Mouse (Mus musculus): ENCODE measurements around the gene B4galt2. TPM values are rescaled to one million over a fixed set of nuclear protein-coding genes. Genes with fewer than 3 reads are reported as not detected.

Gene B4galt2
- total and polyA plus RNA-seq, 3 experiments = 0.08 to 0.19 TPM; not detected in 1

GRCm38 (mm10) chr4:117840821-117841220 lies 42.5 kb downstream of the B4galt2 start:
- peaks cover 3% of the 10 kb centered on the region; the same call in 1 of the 2 replicates for H3K79me2 ChIP-seq (ENCODE audit: control insufficient read depth, insufficient read depth, low read length, poor library complexity)
- H3K4me1 ChIP-seq (ENCODE audit: control insufficient read depth in 1 of 2, insufficient read depth in 2 of 2, low read length in 2 of 2) = peaks cover 4 to 15% of the 10 kb centered on the region in 2 experiments
- no peaks in the 10 kb centered on the region for H3K9me3 ChIP-seq (replicated peaks; ENCODE audit: insufficient read depth, low read length)
- no peak overlapping the region for H3K4me3 ChIP-seq (ENCODE audit: control insufficient read depth in 1 of 2, insufficient read depth in 1 of 2, low read depth in 2 of 2, low read length in 2 of 2)
- TF ChIP-seq GATA1 (IDR thresholded peaks at IDR 0.05; ENCODE audit: low read depth, low read length) (no peak), ZMIZ1 (IDR thresholded peaks at IDR 0.05; ENCODE audit: low read depth, low read length) (no peak), CHD1 (IDR thresholded peaks at IDR 0.05; ENCODE audit: low read depth, low read length) (no peak), RAD21 (IDR thresholded peaks at IDR 0.05; ENCODE audit: low read depth, low read length) (no peak), EP300 (IDR thresholded peaks at IDR 0.05; ENCODE audit: low read depth in 1 of 2, low read length in 2 of 2) (no peak), NRF1 (IDR thresholded peaks at IDR 0.05; ENCODE audit: insufficient read depth, low read depth, low read length, poor library complexity, severe bottlenecking) (no peak), ETS1 (IDR thresholded peaks at IDR 0.05; ENCODE audit: low read depth, low read length) (no peak), MEF2A (IDR thresholded peaks at IDR 0.05; ENCODE audit: extremely low read depth, insufficient replicate concordance, low read depth, low read length, poor library complexity, severe bottlenecking) (no peak), GABPA (IDR thresholded peaks at IDR 0.05; ENCODE audit: low read depth, low read length) (no peak), ELF1 (IDR thresholded peaks at IDR 0.05; ENCODE audit: low read depth, low read length) (no peak), SIN3A (IDR thresholded peaks at IDR 0.05; ENCODE audit: low read length) (no peak), POLR2A (IDR thresholded peaks at IDR 0.05; ENCODE audit: control insufficient read depth in 1 of 2, insufficient read depth in 1 of 2, low read depth in 1 of 2, low read length in 2 of 2, poor library complexity in 1 of 2) (no peak), USF1 (IDR thresholded peaks at IDR 0.05; ENCODE audit: low read depth, low read length) (no peak), MAX (IDR thresholded peaks at IDR 0.05; ENCODE audit: low read length) (no peak), ZC3H11A (IDR thresholded peaks at IDR 0.05; ENCODE audit: low read depth, low read length) (no peak), SMC3 (IDR thresholded peaks at IDR 0.05; ENCODE audit: low read depth, low read length) (no peak), POLR2AphosphoS5 (IDR thresholded peaks at IDR 0.05; ENCODE audit: borderline replicate concordance, low read depth, low read length) (no peak), MAFK (IDR thresholded peaks at IDR 0.05; ENCODE audit: borderline replicate concordance, low read depth, low read length) (no peak)
- no peak overlapping the region for H3K27ac ChIP-seq (ENCODE audit: control insufficient read depth, low read depth, low read length)
- H3K27me3 ChIP-seq (ENCODE audit: control insufficient read depth in 1 of 2, insufficient read depth in 2 of 2, low read length in 2 of 2) = no peaks in the 10 kb centered on the region
- no peak for DNase-seq (ENCODE audit: low read depth, low spot score)
- no peak overlapping the region for H3K9ac ChIP-seq (ENCODE audit: control insufficient read depth, low read depth, low read length, poor library complexity, severe bottlenecking)
- H3K36me3 ChIP-seq (ENCODE audit: control insufficient read depth in 1 of 2, insufficient read depth in 2 of 2, low read length in 2 of 2) = peaks cover 0 to 14% of the 10 kb centered on the region in 2 experiments; a peak in 2 of 4 replicates

- DNase-seq (ENCODE audit: low read depth, low spot score) = no peak
- no peak for TF ChIP-seq BHLHE40 (IDR thresholded peaks at IDR 0.05; ENCODE audit: borderline replicate concordance, low read depth, low read length)
- TF ChIP-seq POLR2AphosphoS2 (IDR thresholded peaks at IDR 0.05; ENCODE audit: low read length) = no peak
- TF ChIP-seq MYC (IDR thresholded peaks at IDR 0.05; ENCODE audit: low read depth, low read length) = no peak
- no peak for TF ChIP-seq SIN3A (IDR thresholded peaks at IDR 0.05; ENCODE audit: low read length)
- no peak for TF ChIP-seq ZKSCAN1 (IDR thresholded peaks at IDR 0.05; ENCODE audit: low read depth, low read length)
- no peak for TF ChIP-seq CHD2 (IDR thresholded peaks at IDR 0.05; ENCODE audit: low read length)
- no peak for TF ChIP-seq MEF2A (IDR thresholded peaks at IDR 0.05; ENCODE audit: extremely low read depth, insufficient replicate concordance, low read depth, low read length, poor library complexity, severe bottlenecking)
- TF ChIP-seq POLR2AphosphoS5 (IDR thresholded peaks at IDR 0.05; ENCODE audit: borderline replicate concordance, low read depth, low read length) = no peak
- TF ChIP-seq TAL1 (IDR thresholded peaks at IDR 0.05; ENCODE audit: low read length) = no peak
- no peak for TF ChIP-seq JUND (IDR thresholded peaks at IDR 0.05; ENCODE audit: low read depth, low read length)
- TF ChIP-seq CTCF (IDR thresholded peaks at IDR 0.05 in 2 of 3, conservative IDR thresholded peaks at IDR 0.05 in 1 of 3; ENCODE audit: control insufficient read depth in 1 of 3, insufficient read depth in 1 of 3, low read depth in 2 of 3, low read length in 3 of 3, poor library complexity in 1 of 3, severe bottlenecking in 1 of 3) = no peak
- TF ChIP-seq EP300 (IDR thresholded peaks at IDR 0.05; ENCODE audit: low read depth in 1 of 2, low read length in 2 of 2) = no peak
- TF ChIP-seq ETS1 (IDR thresholded peaks at IDR 0.05; ENCODE audit: low read depth, low read length) = no peak
- no peak overlapping the region for H3K27ac ChIP-seq (ENCODE audit: control insufficient read depth, low read depth, low read length)
- no peaks in the 10 kb centered on the region for H3K9me3 ChIP-seq (replicated peaks; ENCODE audit: insufficient read depth, low read length)
- H3K79me2 ChIP-seq (ENCODE audit: control insufficient read depth, insufficient read depth, low read length, poor library complexity) = peaks cover 3% of the 10 kb centered on the region; the same call in 1 of the 2 replicates
- H3K9ac ChIP-seq (ENCODE audit: control insufficient read depth, low read depth, low read length, poor library complexity, severe bottlenecking) = no peak overlapping the region
- H3K27me3 ChIP-seq (ENCODE audit: control insufficient read depth in 1 of 2, insufficient read depth in 2 of 2, low read length in 2 of 2) = no peaks in the 10 kb centered on the region
- H3K36me3 ChIP-seq (ENCODE audit: control insufficient read depth in 1 of 2, insufficient read depth in 2 of 2, low read length in 2 of 2) = peaks cover 0 to 15% of the 10 kb centered on the region in 2 experiments; a peak in 2 of 4 replicates
- peaks cover 6 to 20% of the 10 kb centered on the region in 2 experiments for H3K4me1 ChIP-seq (ENCODE audit: control insufficient read depth in 1 of 2, insufficient read depth in 2 of 2, low read length in 2 of 2)
- H3K4me3 ChIP-seq (ENCODE audit: control insufficient read depth in 1 of 2, insufficient read depth in 1 of 2, low read depth in 2 of 2, low read length in 2 of 2) = no peak overlapping the region
Measured at GRCm38 (mm10) chr4:117839366-117839765, 43.9 kb downstream of the B4galt2 start.
